Mouse (Mus musculus): Measurements from ENCODE around the gene Olfr1259.

GRCm38 (mm10) chr2:89948564-89948963, at the start of gene Olfr1259:
- TF ChIP-seq MYOD1 (IDR thresholded peaks at IDR 0.05; ENCODE audit: control insufficient read depth, insufficient read length, low read depth) (no peak), CTCF (IDR thresholded peaks at IDR 0.05; ENCODE audit: control insufficient read depth, insufficient read depth, insufficient read length) (no peak), CEBPB (IDR thresholded peaks at IDR 0.05; ENCODE audit: low read depth) (no peak), USF1 (IDR thresholded peaks at IDR 0.05; ENCODE audit: low read depth) (no peak), MAX (IDR thresholded peaks at IDR 0.05) (no peak), MYOG (IDR thresholded peaks at IDR 0.05; ENCODE audit: control insufficient read depth, extremely low read depth, insufficient read length) (no peak), FOSL1 (IDR thresholded peaks at IDR 0.05; ENCODE audit: insufficient read depth, low read length, poor library complexity, severe bottlenecking) (no peak)

All from C2C12 (cell line).